Mouse (Mus musculus) spleen, adult 2 months (tissue): ENCODE results near the gene Gm9958.

Experiments used
- CTCF ChIP-seq: fragments of 200-500 bp; IDR thresholded peaks from 2 replicates; pipeline ENCODE4 v1.5.1; 2011; ENCODE audit warnings: mild to moderate bottlenecking, inconsistent platforms; ENCODE audit not compliant: insufficient read depth, insufficient read length, insufficient replicate concordance; ENCODE audit errors: extremely low read depth
- POLR2A ChIP-seq: fragments of 200-500 bp; IDR thresholded peaks from 2 replicates; pipeline ENCODE4 v1.6.1; 2011; ENCODE audit warnings: low read depth, low read length, inconsistent platforms

DNA sequence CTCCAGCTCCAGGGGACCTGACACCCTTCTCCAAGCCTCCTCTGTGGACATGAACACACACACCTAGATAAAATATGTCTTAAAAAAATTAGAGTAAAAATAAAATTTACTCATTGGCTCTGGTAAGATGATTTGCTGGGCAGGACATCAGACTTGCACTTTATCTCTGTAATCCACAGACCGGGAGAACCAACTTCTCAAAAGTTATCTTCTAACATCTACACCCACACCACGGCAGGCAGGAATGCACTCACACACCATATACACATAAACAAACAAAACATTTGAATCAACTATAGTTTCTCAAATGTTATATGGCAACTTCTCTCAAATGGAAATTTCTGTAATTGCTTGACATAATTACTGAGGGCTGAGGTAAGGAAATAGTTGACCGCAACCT is 20.1 kb upstream of the Gm9958 start:
- no peak for TF ChIP-seq POLR2A
- no peak for TF ChIP-seq CTCF
